Mouse (Mus musculus): ENCODE data around the gene Rnf2.

Gene Rnf2

DNA sequence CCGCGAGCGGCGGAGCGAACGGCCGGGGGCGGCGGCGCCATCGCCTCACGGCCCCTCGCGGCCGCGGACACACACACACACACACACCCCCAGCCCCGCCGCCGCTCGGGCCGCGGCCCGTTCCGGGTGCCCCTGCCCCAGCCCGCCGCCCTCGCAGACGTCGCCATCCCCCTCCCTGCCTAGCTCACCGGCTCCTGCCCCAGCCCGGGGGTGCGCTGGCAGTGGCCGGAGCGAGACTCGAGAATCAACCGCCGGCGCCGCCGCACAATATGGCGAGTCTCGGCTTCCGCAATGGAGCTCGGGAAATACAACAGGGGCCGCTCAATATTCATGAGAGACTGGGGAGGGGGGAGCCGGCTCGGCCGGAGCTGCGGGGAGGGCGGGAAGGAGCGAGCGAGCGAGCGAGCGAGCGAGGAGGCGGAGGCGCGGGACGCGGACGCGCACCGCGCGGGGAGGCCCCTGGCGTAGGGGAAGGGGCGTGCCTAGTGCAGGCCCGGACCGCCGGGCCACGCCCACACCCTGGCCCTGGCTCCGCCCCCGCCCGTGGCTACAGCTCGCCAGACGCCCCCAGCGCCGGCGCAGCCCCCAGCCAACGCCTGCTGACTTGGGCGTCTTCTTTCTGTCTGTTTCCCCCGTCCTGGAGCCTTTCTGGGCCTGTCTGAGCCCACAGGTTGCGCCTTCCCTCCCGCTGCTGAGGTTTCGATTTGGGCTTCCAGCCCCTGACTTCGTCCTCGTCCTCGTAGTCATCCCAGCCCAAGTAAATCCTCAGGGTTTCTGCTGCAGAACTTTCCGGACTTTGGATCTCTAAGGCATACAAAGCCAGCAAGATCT is at the start of gene Rnf2:
Rnf2 (minus strand) TSS at position 425 of the 831 bp plus-strand sequence.
- no peak for TF ChIP-seq GATA4 (IDR thresholded peaks at IDR 0.05; ENCODE audit: insufficient replicate concordance, low read length)

DNA sequence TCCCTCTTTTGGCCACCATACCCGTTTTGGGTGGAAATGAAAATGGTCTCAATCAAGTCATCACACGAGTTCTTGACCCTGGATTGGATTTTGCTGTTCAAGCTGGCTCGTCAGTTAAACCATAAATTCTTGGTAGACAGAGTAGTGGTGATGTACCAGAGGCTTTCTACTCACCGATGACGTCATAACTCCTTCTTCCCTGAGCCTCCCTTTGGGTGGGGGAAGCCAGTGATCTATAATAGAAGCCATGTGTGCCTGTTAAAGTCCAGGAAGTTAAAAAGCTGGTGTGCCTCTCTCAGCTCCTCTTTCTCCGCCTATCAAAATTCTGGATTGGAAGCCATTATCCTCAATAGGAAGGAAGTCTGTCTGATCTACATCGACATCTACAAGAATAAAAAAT is 49.0 kb upstream of the Rnf2 start:
- TF ChIP-seq GATA4 (IDR thresholded peaks at IDR 0.05; ENCODE audit: insufficient replicate concordance, low read length) = no peak

DNA sequence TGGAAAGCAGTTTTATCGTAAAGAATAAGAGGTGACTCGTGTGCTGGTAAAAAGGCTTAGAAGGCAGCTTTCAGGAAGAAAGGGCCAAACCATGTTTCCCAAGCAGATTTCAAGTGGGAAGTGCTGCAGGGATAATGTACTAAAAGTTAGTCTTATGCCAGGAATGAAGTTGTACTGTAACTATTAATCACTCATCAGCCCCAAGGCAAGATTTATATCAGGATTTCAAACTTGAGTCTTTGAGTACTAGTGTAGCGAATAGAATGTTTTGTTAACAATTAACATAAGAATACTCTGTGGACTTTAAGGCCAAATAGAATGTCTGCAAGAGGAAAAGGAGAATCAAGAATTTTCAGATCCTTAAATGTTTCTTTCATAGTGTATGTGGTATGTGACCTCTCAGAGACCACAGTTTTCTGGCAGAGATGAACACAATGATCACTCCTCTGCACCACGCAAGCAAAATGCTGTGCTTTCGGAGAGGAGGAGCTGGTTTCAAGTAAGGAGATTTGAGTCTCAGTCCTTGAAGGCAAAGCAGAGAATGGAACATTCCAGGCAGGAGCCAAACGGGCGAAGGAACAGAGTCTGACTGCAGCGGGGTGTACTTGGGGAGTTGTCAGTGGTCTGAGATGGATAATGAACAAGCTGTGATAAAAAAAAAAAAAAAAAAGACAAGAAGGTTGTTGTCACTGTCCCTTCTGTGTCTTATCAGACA is 48.3 kb upstream of the Rnf2 start:
- no peak for TF ChIP-seq GATA4 (IDR thresholded peaks at IDR 0.05; ENCODE audit: insufficient replicate concordance, low read length)

DNA sequence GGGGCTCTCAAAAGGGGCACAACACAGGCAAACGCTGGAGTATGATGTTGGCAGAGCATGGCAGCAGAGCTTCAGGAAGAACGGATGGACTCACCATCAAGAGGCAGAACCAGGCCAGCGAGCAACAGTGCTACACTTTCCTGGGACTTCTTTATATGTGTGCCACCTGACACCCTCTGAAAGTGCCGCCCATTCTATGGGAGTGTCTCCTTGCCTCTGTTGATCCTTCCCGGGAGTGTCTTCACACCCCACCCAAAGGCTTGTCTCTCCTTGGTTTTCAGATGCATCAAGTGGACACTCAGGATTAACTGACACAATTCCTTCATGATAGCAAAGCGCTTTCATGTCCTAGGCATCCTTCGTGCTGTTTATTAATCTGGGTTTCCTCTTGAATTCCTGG is 44.8 kb upstream of the Rnf2 start:
- no peak for TF ChIP-seq GATA4 (IDR thresholded peaks at IDR 0.05; ENCODE audit: insufficient replicate concordance, low read length)

DNA sequence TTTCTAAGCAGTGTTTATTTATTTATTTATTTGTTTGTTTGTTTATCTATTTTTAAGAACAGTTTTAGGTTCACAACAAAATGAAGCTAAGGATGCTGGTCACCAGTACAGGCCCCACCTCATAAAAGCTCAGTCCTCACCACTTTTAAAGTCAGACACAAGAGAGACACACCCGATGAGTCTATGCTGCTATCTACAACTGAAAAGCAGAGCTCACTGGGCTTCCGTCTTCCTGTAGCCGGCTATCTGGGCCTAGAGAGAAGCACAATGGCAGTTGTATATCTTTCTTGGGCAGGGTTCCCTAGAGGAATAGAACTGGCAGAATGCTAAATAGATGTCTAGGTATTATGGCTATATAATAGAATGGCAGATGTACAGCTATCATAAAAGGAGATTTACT is 43.8 kb upstream of the Rnf2 start:
- no peak for TF ChIP-seq GATA4 (IDR thresholded peaks at IDR 0.05; ENCODE audit: insufficient replicate concordance, low read length)

DNA sequence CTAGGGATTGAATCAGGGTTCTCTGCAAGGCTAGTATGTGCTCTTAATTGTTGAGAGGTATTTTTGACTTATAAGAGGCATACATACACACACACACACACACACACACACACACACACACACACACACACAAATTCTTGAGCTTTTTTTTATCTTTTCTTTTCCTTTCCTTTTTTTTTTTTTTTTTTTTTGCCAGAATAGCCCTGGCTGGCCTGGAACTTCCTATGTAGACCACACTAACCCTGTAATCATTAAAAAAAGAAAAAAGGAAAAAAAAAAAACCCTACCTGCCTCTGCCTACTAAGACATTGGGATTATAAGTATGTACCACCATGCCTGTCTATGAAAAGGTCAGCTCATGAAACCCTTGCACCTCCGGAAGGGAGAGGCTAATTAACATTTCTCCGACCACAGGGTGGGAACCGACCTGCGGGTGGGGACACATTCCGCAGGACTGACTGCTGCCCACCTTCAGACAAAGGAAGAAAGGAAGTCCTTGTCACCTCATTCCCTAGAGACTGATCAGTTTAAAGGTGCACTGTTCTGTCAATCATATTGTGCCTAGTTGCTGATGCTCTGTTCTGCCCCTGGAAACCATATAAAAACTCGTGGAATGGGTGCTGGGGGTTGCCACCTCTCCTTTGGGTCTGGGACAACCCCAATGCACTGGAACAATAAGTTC is 43.2 kb upstream of the Rnf2 start:
- TF ChIP-seq GATA4 (IDR thresholded peaks at IDR 0.05; ENCODE audit: insufficient replicate concordance, low read length) = no peak

DNA sequence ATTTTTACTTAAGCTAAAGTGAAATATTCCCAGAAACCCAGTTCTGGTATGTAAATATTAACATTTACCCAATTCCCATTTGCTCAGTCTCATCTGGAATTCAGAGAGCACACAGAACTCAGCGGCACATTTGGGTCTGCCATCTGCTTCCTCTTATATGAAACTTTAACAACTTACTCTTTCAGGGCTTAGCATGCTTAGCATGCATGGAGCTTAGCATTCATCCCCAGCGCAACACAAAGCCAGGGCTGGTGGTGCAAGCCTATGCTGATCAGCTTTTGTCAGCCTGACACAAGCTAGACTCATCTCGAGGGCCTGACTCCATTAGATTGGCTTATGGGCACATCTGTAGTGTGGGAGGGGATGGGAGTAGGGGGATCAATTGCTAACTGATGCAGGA is 25.9 kb upstream of the Rnf2 start:
- no peak for TF ChIP-seq GATA4 (IDR thresholded peaks at IDR 0.05; ENCODE audit: insufficient replicate concordance, low read length)

DNA sequence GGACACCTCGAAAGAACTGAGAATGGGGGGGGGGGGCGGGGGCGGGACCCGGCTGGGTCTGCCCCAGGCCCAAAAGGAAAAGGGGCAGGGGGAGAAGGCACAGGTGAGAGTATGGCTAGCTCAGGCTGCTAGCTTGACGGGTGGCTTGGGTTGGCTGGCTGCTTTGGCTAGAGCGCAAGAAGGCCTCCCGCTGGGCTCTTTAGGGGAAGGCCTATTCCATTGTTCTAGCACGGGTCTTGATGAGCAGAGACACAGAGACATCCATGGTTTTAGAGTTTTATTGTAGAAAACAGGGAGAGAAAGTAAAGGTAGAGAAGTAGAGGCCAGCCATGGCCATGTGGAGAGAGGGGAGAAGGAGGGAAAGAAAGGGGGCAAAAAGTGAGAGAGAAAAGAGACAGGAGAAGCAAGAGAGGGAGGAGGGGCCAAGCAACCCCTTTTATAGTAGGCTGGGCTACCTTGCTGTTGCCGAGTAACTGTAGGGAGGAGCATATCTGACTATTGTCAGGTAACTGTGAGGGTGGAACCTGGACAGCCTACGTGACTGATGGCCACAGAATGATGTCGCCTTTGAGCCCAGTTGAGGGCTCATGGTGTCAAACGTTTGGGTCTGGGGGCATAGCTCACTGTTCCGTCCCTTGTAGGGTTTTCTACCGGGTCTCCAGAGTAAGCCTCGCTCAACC is 17.0 kb upstream of the Rnf2 start:
- TF ChIP-seq GATA4 (IDR thresholded peaks at IDR 0.05; ENCODE audit: insufficient replicate concordance, low read length) = no peak

DNA sequence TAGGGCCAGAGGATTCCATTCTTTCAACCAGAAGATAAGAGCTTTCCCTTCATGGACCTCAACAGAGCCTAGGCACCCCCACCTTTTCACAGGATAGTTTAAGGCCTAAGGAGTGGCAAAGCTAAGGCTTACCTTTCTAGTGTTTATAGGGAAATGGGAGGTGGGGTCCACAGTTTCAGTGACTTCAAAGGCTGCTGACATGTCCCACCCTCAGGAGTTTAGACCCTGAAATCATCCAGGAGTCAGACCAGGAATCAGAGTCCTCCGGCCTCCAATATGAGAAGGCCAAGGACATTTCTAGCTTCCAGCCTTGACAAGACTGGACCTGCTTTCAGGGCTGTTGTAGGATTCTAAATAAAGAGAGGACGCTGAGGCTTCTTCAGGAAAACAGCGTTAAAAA is 16.1 kb upstream of the Rnf2 start:
- no peak for TF ChIP-seq GATA4 (IDR thresholded peaks at IDR 0.05; ENCODE audit: insufficient replicate concordance, low read length)

DNA sequence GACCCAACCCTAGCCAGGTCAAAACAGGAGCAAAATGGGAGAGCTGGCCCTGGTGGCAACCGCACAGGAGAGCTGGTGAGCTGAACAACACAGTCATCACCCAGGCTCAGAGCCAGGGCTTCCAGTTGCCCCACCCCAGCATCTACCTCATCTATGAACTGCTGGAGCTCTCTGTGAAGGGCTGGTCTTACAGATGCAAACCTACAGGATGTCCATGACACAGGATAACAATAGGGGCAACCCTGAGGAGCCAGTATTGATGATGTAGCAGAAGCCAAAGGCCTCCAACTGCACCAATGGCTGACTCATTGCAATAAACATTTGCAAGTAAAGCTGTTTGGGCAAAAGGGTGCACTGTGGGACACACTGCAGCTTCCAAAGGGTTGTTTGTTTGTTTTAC is 15.0 kb upstream of the Rnf2 start:
- TF ChIP-seq GATA4 (IDR thresholded peaks at IDR 0.05; ENCODE audit: insufficient replicate concordance, low read length) = no peak

DNA sequence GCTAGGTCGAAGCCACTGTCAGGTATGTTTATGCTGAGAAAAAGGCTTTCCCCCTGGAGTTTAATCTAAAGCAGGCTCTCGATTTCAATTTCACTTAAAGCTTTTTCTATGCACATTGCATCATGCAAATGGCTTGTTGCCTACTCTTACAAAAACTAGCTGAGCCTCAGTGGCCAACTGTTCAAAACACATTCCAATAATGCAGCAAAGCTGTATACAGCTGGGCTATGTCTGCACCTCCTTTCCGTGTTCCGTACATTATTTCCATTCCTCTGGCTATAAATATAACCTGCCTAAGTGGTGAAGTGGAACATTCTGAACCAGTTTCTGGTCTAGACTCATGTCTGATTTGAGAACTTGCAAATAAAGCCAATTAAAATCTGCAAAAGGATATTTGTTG is 13.4 kb upstream of the Rnf2 start:
- no peak for TF ChIP-seq GATA4 (IDR thresholded peaks at IDR 0.05; ENCODE audit: insufficient replicate concordance, low read length)

DNA sequence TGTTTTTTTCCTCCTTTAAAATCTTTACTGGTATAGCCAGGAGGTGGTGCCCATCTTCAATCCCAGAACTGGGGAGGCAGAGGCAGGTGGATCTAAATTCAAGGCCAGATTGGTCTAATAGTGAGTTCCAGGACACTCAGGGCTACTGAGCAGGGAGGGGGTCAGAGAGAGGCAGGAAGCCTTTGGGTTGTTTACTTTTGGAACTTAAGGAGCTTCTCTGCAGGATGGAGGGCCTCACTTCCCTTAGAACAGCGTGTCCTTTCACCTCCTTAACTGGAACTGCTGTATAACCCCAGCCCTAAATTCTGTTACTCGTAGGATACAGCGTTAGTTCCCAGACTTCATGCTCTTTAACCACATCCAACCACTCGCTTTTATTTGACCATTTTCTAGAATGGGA is 10.1 kb upstream of the Rnf2 start:
- 0 out of 2 replicates have a peak, but pooled peaks have one; percentile 12 for TF ChIP-seq GATA4 (IDR thresholded peaks at IDR 0.05; ENCODE audit: insufficient replicate concordance, low read length)

DNA sequence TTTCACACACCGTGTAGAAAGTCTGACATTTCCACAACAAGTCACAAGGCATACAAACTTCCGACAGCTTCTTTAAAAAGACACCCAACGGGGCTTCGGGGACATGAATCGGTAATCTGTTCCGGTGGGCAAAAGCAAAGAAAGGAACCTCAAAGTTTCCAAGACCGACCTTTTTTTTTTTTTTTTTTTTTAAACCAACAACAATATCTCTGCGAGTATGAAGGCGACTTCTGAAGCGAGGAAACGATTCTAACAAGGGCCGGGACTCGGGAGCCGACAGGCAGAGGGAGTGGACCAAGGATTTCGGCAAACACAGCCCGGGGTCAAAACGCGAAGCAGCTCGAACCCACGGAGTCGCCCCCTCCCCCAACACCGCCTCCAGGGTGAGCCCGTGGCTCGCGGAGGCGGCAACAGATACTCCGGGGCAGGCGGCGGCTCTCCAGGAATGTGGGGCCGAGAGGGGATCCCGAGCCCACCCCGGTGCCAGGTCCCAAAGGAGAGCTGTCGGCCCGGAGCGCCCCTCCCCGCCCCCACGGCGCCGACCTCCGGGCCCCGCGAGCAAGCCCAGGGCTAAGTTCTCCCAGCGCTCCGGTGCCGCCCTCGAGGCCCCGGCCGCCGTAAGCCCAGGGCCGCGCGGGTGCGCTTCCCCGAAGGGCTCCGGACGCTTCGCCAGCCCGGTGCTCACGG is 797 bp downstream of the Rnf2 start:
- TF ChIP-seq GATA4 (IDR thresholded peaks at IDR 0.05; ENCODE audit: insufficient replicate concordance, low read length) = no peak

DNA sequence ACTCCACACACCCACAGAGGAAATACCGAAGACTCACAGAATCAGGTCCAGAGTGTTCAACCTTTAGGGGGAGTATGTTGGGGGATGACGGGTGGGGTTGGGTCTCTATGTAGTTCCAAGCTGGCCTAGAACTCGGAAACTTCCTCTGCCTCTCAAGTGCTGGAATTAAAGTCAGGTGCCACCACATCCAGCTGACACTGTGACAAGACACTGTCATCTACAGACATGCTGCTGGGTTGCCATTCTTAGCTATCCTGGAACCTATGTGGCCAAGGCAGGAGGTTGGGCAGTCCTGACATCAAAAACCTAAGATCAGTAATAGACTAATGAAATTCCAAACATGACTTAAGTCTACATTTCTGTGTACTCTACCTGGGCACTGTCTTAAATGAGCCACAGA is 2.4 kb downstream of the Rnf2 start:
- no peak for TF ChIP-seq GATA4 (IDR thresholded peaks at IDR 0.05; ENCODE audit: insufficient replicate concordance, low read length)

DNA sequence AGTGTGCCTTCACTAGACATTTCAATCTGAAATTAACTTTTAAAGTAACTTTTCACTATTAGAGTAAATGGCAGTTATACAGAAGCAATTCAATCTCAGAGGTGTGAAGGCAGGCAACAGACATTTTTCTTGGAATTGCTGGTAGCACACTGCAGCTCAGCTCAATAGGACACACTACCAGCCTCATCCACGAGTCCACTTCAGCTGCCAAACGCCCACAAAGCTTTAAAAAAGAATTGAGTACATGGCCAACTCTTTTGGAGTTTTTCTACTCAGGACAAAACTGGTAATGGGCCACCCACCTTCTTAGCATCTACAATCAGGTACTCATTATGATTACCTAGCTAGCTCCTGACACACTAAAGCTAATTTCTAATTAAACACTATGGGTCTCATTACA is 2.8 kb downstream of the Rnf2 start:
- no peak for TF ChIP-seq GATA4 (IDR thresholded peaks at IDR 0.05; ENCODE audit: insufficient replicate concordance, low read length)
